Comparison of ENCODE assay signal across 10 mouse cellular contexts in the genomic region with DNA sequence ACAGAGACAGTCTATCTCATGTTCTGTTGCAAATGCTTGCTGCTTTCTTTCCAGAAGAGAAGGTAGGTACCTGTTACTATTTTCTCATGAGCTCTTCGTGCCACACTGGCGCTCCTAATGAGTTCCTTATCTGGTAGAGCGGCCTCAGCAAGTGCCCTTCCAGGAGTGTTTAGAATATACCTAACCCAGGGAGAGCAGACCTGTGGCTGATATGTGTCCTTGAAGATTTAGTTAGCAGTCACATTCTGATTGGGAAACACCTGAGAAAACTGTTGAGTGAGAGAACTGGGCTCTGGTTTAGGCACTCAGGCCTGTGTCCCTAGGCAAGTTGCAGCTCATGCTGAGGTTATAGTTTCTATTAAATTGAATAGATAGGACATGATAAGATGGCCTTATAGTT. TPM values are rescaled to one million over a fixed set of nuclear protein-coding genes. Genes with fewer than 3 reads are reported as not detected.
DNase-seq lines count a peak whose midpoint lies in the region; ATAC-seq and TF ChIP-seq lines count a peak whose summit lies in the region.
"Had no signal": no experiment of that assay in that cellular context is flagged by ENCODE, and none has a peak within 500 bp of the region (broad histone marks: within the 10 kb centered on the region; RNA-seq: fewer than 3 reads in every experiment).

No protein-coding gene starts in this region.

- 97% methylated on average over 3 of the region's 3 CpGs for WGBS in forebrain, embryonic 13.5 days
- WGBS in forebrain, embryonic 14.5 days = 89% methylated on average over 3 of the region's 3 CpGs
- WGBS in intestine, embryonic 15.5 days = 58% methylated on average over 3 of the region's 3 CpGs
- WGBS in intestine, postnatal 0 days = 41% methylated on average over 3 of the region's 3 CpGs
- WGBS in liver, embryonic 13.5 days (ENCODE audit: insufficient replicate concordance) = 20% methylated on average over 3 of the region's 3 CpGs

- no peak for ATAC-seq in forebrain, embryonic 13.5 days
- no peak for ATAC-seq in forebrain, embryonic 14.5 days
- peak; percentile 44; the same call in 1 of the 2 replicates for ATAC-seq in intestine, embryonic 15.5 days
- no peak for ATAC-seq in intestine, postnatal 0 days
- ATAC-seq in liver, embryonic 13.5 days (ENCODE audit: low read depth) = peak; percentile 31; the same call in 1 of the 2 replicates

- no peak for TF ChIP-seq RAD21 in MEL (IDR thresholded peaks at IDR 0.05; ENCODE audit: low read depth, low read length)

- intact Hi-C loops in left cerebral cortex, adult 2 months (cut with DNase I) = no loop called here

- DNase-seq in forebrain, embryonic 14.5 days (ENCODE audit: low spot score) = no peak
- no peak for DNase-seq in MEL (ENCODE audit: low read depth, low spot score)
- DNase-seq in liver, embryonic 13.5 days = no peak
- DNase-seq in left cerebral cortex, adult 2 months (ENCODE audit: extremely low spot score in 1 of 2, low spot score in 2 of 2) = no peak
- DNase-seq in cerebellum, postnatal 25 days = no peak
- DNase-seq: lung, adult 2 months had no signal

- no peak for TF ChIP-seq POLR2A in MEL (IDR thresholded peaks at IDR 0.05; ENCODE audit: control insufficient read depth in 1 of 2, insufficient read depth in 1 of 2, low read depth in 1 of 2, low read length in 2 of 2, poor library complexity in 1 of 2)

- H3K4me1 ChIP-seq in forebrain, embryonic 13.5 days = peaks cover 30% of the 10 kb centered on the region
- peaks cover 5% of the 10 kb centered on the region; the same call in 1 of the 2 replicates for H3K4me1 ChIP-seq in forebrain, embryonic 14.5 days (ENCODE audit: control insufficient read depth, insufficient read depth, low read length)
- H3K4me1 ChIP-seq in intestine, embryonic 15.5 days (replicated peaks) = peaks cover 26% of the 10 kb centered on the region
- H3K4me1 ChIP-seq in intestine, postnatal 0 days (replicated peaks; ENCODE audit: control insufficient read depth, insufficient read depth, low read length) = peaks cover 32% of the 10 kb centered on the region; the same call in 1 of the 2 replicates
- peaks cover 51 to 55% of the 10 kb centered on the region in 2 experiments for H3K4me1 ChIP-seq in MEL (ENCODE audit: control insufficient read depth in 1 of 2, insufficient read depth in 2 of 2, low read length in 2 of 2)
- H3K4me1 ChIP-seq in liver, embryonic 13.5 days (replicated peaks) = peaks cover 97% of the 10 kb centered on the region

- peaks cover 36% of the 10 kb centered on the region for H3K79me2 ChIP-seq in MEL (ENCODE audit: control insufficient read depth, insufficient read depth, low read length, poor library complexity)

- peak overlapping the region; percentile 59 for H3K27ac ChIP-seq in forebrain, embryonic 13.5 days
- H3K27ac ChIP-seq in forebrain, embryonic 14.5 days (ENCODE audit: low read depth, low read length) = no peak overlapping the region
- 0 out of 2 replicates have a peak overlapping the region, but pooled peaks have one; percentile 40 for H3K27ac ChIP-seq in intestine, embryonic 15.5 days
- H3K27ac ChIP-seq in intestine, postnatal 0 days (ENCODE audit: low read depth, low read length) = no peak overlapping the region
- peak overlapping the region; percentile 74 for H3K27ac ChIP-seq in MEL (ENCODE audit: control insufficient read depth, low read depth, low read length)
- H3K27ac ChIP-seq in liver, embryonic 13.5 days = peak overlapping the region; percentile 82
- no peak overlapping the region for H3K27ac ChIP-seq in left cerebral cortex, adult 2 months
- H3K27ac ChIP-seq: kidney, postnatal 0 days had no signal

- TF ChIP-seq EP300 in MEL (IDR thresholded peaks at IDR 0.05; ENCODE audit: low read depth in 1 of 2, low read length in 2 of 2) = no peak

- H3K4me3 ChIP-seq in forebrain, embryonic 13.5 days = no peak overlapping the region
- no peak overlapping the region for H3K4me3 ChIP-seq in forebrain, embryonic 14.5 days (ENCODE audit: low read depth, low read length)
- no peak overlapping the region for H3K4me3 ChIP-seq in intestine, embryonic 15.5 days (replicated peaks)
- H3K4me3 ChIP-seq in intestine, postnatal 0 days (ENCODE audit: low read depth, low read length) = no peak overlapping the region
- H3K4me3 ChIP-seq in MEL (ENCODE audit: control insufficient read depth in 1 of 2, insufficient read depth in 1 of 2, low read depth in 2 of 2, low read length in 2 of 2) = no peak overlapping the region
- H3K4me3 ChIP-seq in liver, embryonic 13.5 days (replicated peaks) = no peak overlapping the region
- H3K4me3 ChIP-seq in left cerebral cortex, adult 2 months = no peak overlapping the region

- no peak overlapping the region for H3K9ac ChIP-seq in forebrain, embryonic 13.5 days
- H3K9ac ChIP-seq in forebrain, embryonic 14.5 days (ENCODE audit: low read length) = no peak overlapping the region
- no peak overlapping the region for H3K9ac ChIP-seq in intestine, embryonic 15.5 days
- no peak overlapping the region for H3K9ac ChIP-seq in intestine, postnatal 0 days (ENCODE audit: low read depth, low read length)
- peak overlapping the region; percentile 52 for H3K9ac ChIP-seq in MEL (ENCODE audit: control insufficient read depth, low read depth, low read length, poor library complexity, severe bottlenecking)
- H3K9ac ChIP-seq in liver, embryonic 13.5 days = peak overlapping the region; percentile 44; the same call in 1 of the 2 replicates

- no peak overlapping the region for H3K4me2 ChIP-seq in forebrain, embryonic 13.5 days
- H3K4me2 ChIP-seq in forebrain, embryonic 14.5 days (ENCODE audit: low read length) = no peak overlapping the region
- H3K4me2 ChIP-seq in intestine, embryonic 15.5 days (replicated peaks) = no peak overlapping the region
- no peak overlapping the region for H3K4me2 ChIP-seq in intestine, postnatal 0 days (replicated peaks; ENCODE audit: low read depth)
- H3K4me2 ChIP-seq in liver, embryonic 13.5 days = peak overlapping the region; percentile 32

- H3K27me3 ChIP-seq in forebrain, embryonic 13.5 days = no peaks in the 10 kb centered on the region
- H3K27me3 ChIP-seq in forebrain, embryonic 14.5 days (replicated peaks; ENCODE audit: control insufficient read depth, insufficient read depth, low read length) = no peaks in the 10 kb centered on the region
- no peaks in the 10 kb centered on the region for H3K27me3 ChIP-seq in intestine, embryonic 15.5 days (replicated peaks)
- H3K27me3 ChIP-seq in intestine, postnatal 0 days (replicated peaks; ENCODE audit: control insufficient read depth, insufficient read depth, low read length) = no peaks in the 10 kb centered on the region
- H3K27me3 ChIP-seq in MEL (ENCODE audit: control insufficient read depth in 1 of 2, insufficient read depth in 2 of 2, low read length in 2 of 2) = no peaks in the 10 kb centered on the region
- H3K27me3 ChIP-seq in liver, embryonic 13.5 days = no peaks in the 10 kb centered on the region

- TF ChIP-seq CTCF in intestine, postnatal 0 days (IDR thresholded peaks at IDR 0.05; ENCODE audit: low read depth) = no peak
- TF ChIP-seq CTCF in MEL (IDR thresholded peaks at IDR 0.05 in 2 of 3, conservative IDR thresholded peaks at IDR 0.05 in 1 of 3; ENCODE audit: control insufficient read depth in 1 of 3, insufficient read depth in 1 of 3, low read depth in 2 of 3, low read length in 3 of 3, poor library complexity in 1 of 3, severe bottlenecking in 1 of 3) = no peak
- TF ChIP-seq CTCF in left cerebral cortex, adult 2 months (IDR thresholded peaks at IDR 0.05) = no peak

- H3K9me3 ChIP-seq in forebrain, embryonic 13.5 days (replicated peaks) = no peaks in the 10 kb centered on the region
- H3K9me3 ChIP-seq in forebrain, embryonic 14.5 days (replicated peaks; ENCODE audit: control insufficient read depth, low read length) = no peaks in the 10 kb centered on the region
- H3K9me3 ChIP-seq in intestine, embryonic 15.5 days = no peaks in the 10 kb centered on the region
- H3K9me3 ChIP-seq in intestine, postnatal 0 days (ENCODE audit: control insufficient read depth) = no peaks in the 10 kb centered on the region
- no peaks in the 10 kb centered on the region for H3K9me3 ChIP-seq in MEL (replicated peaks; ENCODE audit: insufficient read depth, low read length)
- H3K9me3 ChIP-seq in liver, embryonic 13.5 days (replicated peaks) = no peaks in the 10 kb centered on the region

- no peaks in the 10 kb centered on the region for H3K36me3 ChIP-seq in forebrain, embryonic 13.5 days (ENCODE audit: poor library complexity, severe bottlenecking)
- no peaks in the 10 kb centered on the region for H3K36me3 ChIP-seq in forebrain, embryonic 14.5 days (ENCODE audit: control insufficient read depth, insufficient read depth, low read length)
- H3K36me3 ChIP-seq in intestine, embryonic 15.5 days = no peaks in the 10 kb centered on the region
- no peaks in the 10 kb centered on the region for H3K36me3 ChIP-seq in intestine, postnatal 0 days (ENCODE audit: control insufficient read depth, insufficient read depth)
- H3K36me3 ChIP-seq in MEL (ENCODE audit: control insufficient read depth in 1 of 2, insufficient read depth in 2 of 2, low read length in 2 of 2) = peaks cover 0 to 85% of the 10 kb centered on the region in 2 experiments; a peak in 2 of 4 replicates
- no peaks in the 10 kb centered on the region for H3K36me3 ChIP-seq in liver, embryonic 13.5 days

RNA-seq across cellular contexts. Expression of gene Susd6, which starts 25.6 kb away (rescaled TPM):
- polyA plus RNA-seq in forebrain, embryonic 13.5 days (2015; fragmentation: Nextera tagmentation; extraction: Ambion mirVana) = 13.8 and 14.0 TPM in 2 replicates
- polyA plus RNA-seq in forebrain, embryonic 14.5 days (2014; fragmentation: Nextera tagmentation; extraction: Ambion mirVana) = 11.7 and 13.4 TPM in 2 replicates
- polyA plus RNA-seq in intestine, embryonic 15.5 days (2015; fragmentation: Nextera tagmentation; extraction: Ambion mirVana) = 16.9 and 18.7 TPM in 2 replicates
- 16.9 and 17.6 TPM in 2 replicates for polyA plus RNA-seq in intestine, postnatal 0 days (2015; fragmentation: Nextera tagmentation; extraction: Ambion mirVana)
- total RNA-seq in MEL (2012; rRNA removed) = 12.2 and 13.0 TPM in 2 replicates
- 10 to 100 TPM in 1 of 2 experiments, not detected in 1; 22.4 TPM for polyA plus RNA-seq in MEL (2012; ENCODE audit: insufficient read depth in 1 of 2, insufficient read length in 2 of 2, low read depth in 1 of 2, low replicate concordance in 2 of 2, missing spikeins in 1 of 2)
- polyA plus RNA-seq in liver, embryonic 13.5 days (2015; fragmentation: Nextera tagmentation; extraction: Ambion mirVana) = 9.4 and 11.6 TPM in 2 replicates
- total RNA-seq in left cerebral cortex, adult 2 months (2021) = 10 to 100 TPM; 37.0 TPM

RNA-seq across cellular contexts. Expression of gene Ccdc177, which starts 55.4 kb away (rescaled TPM):
- 4.6 and 4.7 TPM in 2 replicates for polyA plus RNA-seq in forebrain, embryonic 13.5 days (2015; fragmentation: Nextera tagmentation; extraction: Ambion mirVana)
- 6.3 and 6.7 TPM in 2 replicates for polyA plus RNA-seq in forebrain, embryonic 14.5 days (2014; fragmentation: Nextera tagmentation; extraction: Ambion mirVana)
- 0.10 and 0.15 TPM in 2 replicates for polyA plus RNA-seq in intestine, embryonic 15.5 days (2015; fragmentation: Nextera tagmentation; extraction: Ambion mirVana)
- polyA plus RNA-seq in intestine, postnatal 0 days (2015; fragmentation: Nextera tagmentation; extraction: Ambion mirVana) = 0.03 and 0.10 TPM in 2 replicates
- total RNA-seq in MEL (2012; rRNA removed) = not detected in 2 replicates
- not detected for polyA plus RNA-seq in MEL (2012; ENCODE audit: insufficient read depth in 1 of 2, insufficient read length in 2 of 2, low read depth in 1 of 2, low replicate concordance in 2 of 2, missing spikeins in 1 of 2)
- not detected in 2 replicates for polyA plus RNA-seq in liver, embryonic 13.5 days (2015; fragmentation: Nextera tagmentation; extraction: Ambion mirVana)
- 10 to 100 TPM; 11.6 to 15.3 TPM for total RNA-seq in left cerebral cortex, adult 2 months (2021)
- polyA plus RNA-seq: lung, adult 2 months had no signal

Comparison
In these comparisons a context has a peak if more than half of its experiments do, and no peak if none do; other contexts are left out.
1. ATAC-seq: peak in intestine, embryonic 15.5 days (single experiment) and liver, embryonic 13.5 days (single experiment); none in forebrain, embryonic 13.5 days (single experiment), forebrain, embryonic 14.5 days (single experiment) and intestine, postnatal 0 days (single experiment).
2. H3K27ac ChIP-seq: peak in forebrain, embryonic 13.5 days (single experiment), intestine, embryonic 15.5 days (single experiment), MEL (single experiment) and liver, embryonic 13.5 days (single experiment); none in forebrain, embryonic 14.5 days (single experiment), intestine, postnatal 0 days (single experiment) and left cerebral cortex, adult 2 months (single experiment).
3. H3K9ac ChIP-seq: peak in MEL (single experiment) and liver, embryonic 13.5 days (single experiment); none in forebrain, embryonic 13.5 days (single experiment), forebrain, embryonic 14.5 days (single experiment), intestine, embryonic 15.5 days (single experiment) and intestine, postnatal 0 days (single experiment).